Mouse (Mus musculus) mesoderm, embryonic 11.5 days (tissue): ENCODE measurements at regions not wholly inside any gene's neighbourhood (a gene's known extent, or its start where the extent isn't known, plus 50 kb on each side); places are given as distances from the start of the nearest gene placed in this dataset.

ENCODE experiments used
- DNase-seq: peaks from one replicate; pipeline ENCODE4 v3.0.0-alpha.2; 2012; ENCODE audit warnings: low read depth, low spot score

GRCm38 (mm10) chr2:51014232-51014631, 134.7 kb downstream of the Rnd3 start:
- no peak for DNase-seq

GRCm38 (mm10) chr2:51013090-51013489, 135.8 kb downstream of the Rnd3 start:
- DNase-seq, result no peak

- no peak for DNase-seq
Measured at GRCm38 (mm10) chr2:51008251-51008533, 140.7 kb downstream of the Rnd3 start.

GRCm38 (mm10) chr2:51007409-51008250, 141.3 kb downstream of the Rnd3 start:
- DNase-seq, result no peak

- no peak for DNase-seq
Measured at GRCm38 (mm10) chr2:51006818-51007217, 142.1 kb downstream of the Rnd3 start.

GRCm38 (mm10) chr2:51001548-51001947, 147.4 kb downstream of the Rnd3 start:
- no peak for DNase-seq

- no peak for DNase-seq
Measured at GRCm38 (mm10) chr2:50983883-50984410, 165.0 kb downstream of the Rnd3 start.

GRCm38 (mm10) chr2:50982571-50982970, 166.3 kb downstream of the Rnd3 start:
- DNase-seq, result no peak

- no peak for DNase-seq
Measured at GRCm38 (mm10) chr2:50978356-50978755, 170.6 kb downstream of the Rnd3 start.

- DNase-seq, result peak; percentile 66
Measured at GRCm38 (mm10) chr2:50971131-50971825, 177.6 kb downstream of the Rnd3 start.

- no peak for DNase-seq
Measured at GRCm38 (mm10) chr2:50968382-50968781, 180.5 kb downstream of the Rnd3 start.

- DNase-seq, result no peak
Measured at GRCm38 (mm10) chr2:50967826-50968225, 181.1 kb downstream of the Rnd3 start.

- no peak for DNase-seq
Measured at GRCm38 (mm10) chr2:50967133-50967532, 181.8 kb downstream of the Rnd3 start.

- DNase-seq, result no peak
Measured at GRCm38 (mm10) chr2:50965485-50966017, 183.4 kb downstream of the Rnd3 start.

GRCm38 (mm10) chr2:50964062-50964461, 184.8 kb downstream of the Rnd3 start:
- DNase-seq, result no peak

GRCm38 (mm10) chr2:50961049-50961448, 187.9 kb downstream of the Rnd3 start:
- DNase-seq, result no peak

- no peak for DNase-seq
Measured at GRCm38 (mm10) chr2:50959323-50959722, 189.6 kb downstream of the Rnd3 start.

GRCm38 (mm10) chr2:50954361-50955066, 194.4 kb downstream of the Rnd3 start:
- DNase-seq, result no peak

GRCm38 (mm10) chr2:50951027-50951426, 197.9 kb downstream of the Rnd3 start:
- no peak for DNase-seq

- no peak for DNase-seq
Measured at GRCm38 (mm10) chr2:50949717-50950116, 199.2 kb downstream of the Rnd3 start.

GRCm38 (mm10) chr2:50945526-50945925, 203.4 kb downstream of the Rnd3 start:
- no peak for DNase-seq

- peak; percentile 8 for DNase-seq
Measured at GRCm38 (mm10) chr2:50943180-50943579, 205.7 kb downstream of the Rnd3 start.
